Mouse (Mus musculus) intestine, postnatal 0 days (tissue): ENCODE measurements around the gene Duxf3. TPM values are rescaled to one million over a fixed set of nuclear protein-coding genes. Genes with fewer than 3 reads are reported as not detected.
"Not testable (repeated sequence)": the region's sequence is repeated elsewhere in the genome, so short reads cannot be mapped to it uniquely, and the experiment has no call there.

ENCODE experiments used
- ATAC-seq: fragments of 200-750 bp; cut with Nextera tagmentation; 2 replicates; pipeline ENCODE4 v1.8.0; 2017; ENCODE audit warnings: mild to moderate bottlenecking, moderate TSS enrichment, moderate library complexity
- H3K27ac ChIP-seq: fragments of 300-500 bp; sonication (generic); 2 replicates; pipeline ENCODE4 v1.5.1; 2014; ENCODE audit warnings: mild to moderate bottlenecking, low read depth, low read length, moderate library complexity
- H3K27me3 ChIP-seq: fragments of 300-500 bp; sonication (generic); replicated peaks from 2 replicates; pipeline ENCODE4 v1.6.1; 2014; ENCODE audit warnings: low read length, mixed read lengths; ENCODE audit not compliant: control insufficient read depth, insufficient read depth
- H3K36me3 ChIP-seq: fragments of 300-500 bp; sonication (generic); 2 replicates; pipeline ENCODE4 v1.6.1; 2014; ENCODE audit warnings: mild to moderate bottlenecking, moderate library complexity; ENCODE audit not compliant: control insufficient read depth, insufficient read depth
- H3K4me1 ChIP-seq: fragments of 300-500 bp; sonication (generic); replicated peaks from 2 replicates; pipeline ENCODE4 v1.6.1; 2014; ENCODE audit warnings: antibody characterized with exemption, low read length, mixed read lengths; ENCODE audit not compliant: control insufficient read depth, insufficient read depth
- H3K4me2 ChIP-seq: fragments of 300-500 bp; sonication (generic); replicated peaks from 2 replicates; pipeline ENCODE4 v1.6.1; 2014; ENCODE audit warnings: low read depth, mild to moderate bottlenecking, moderate library complexity
- H3K4me3 ChIP-seq: fragments of 300-500 bp; sonication (generic); 2 replicates; pipeline ENCODE4 v1.5.1; 2014; ENCODE audit warnings: low read depth, low read length
- H3K9ac ChIP-seq: fragments of 300-500 bp; sonication (generic); 2 replicates; pipeline ENCODE4 v1.6.1; 2014; ENCODE audit warnings: mild to moderate bottlenecking, low read depth, low read length
- H3K9me3 ChIP-seq: fragments of 300-500 bp; sonication (generic); 2 replicates; pipeline ENCODE4 v1.6.1; 2016; ENCODE audit warnings: mixed run types; ENCODE audit not compliant: control insufficient read depth
- WGBS: fragments of 180-500 bp; shearing (Covaris S2); extraction: QIAGEN DNeasy Blood & Tissue Kit; methylation state at CpG from one replicate; pipeline ENCODE4 v1.1.7; 2014; 5-methylcytosine and 5-hydroxymethylcytosine counted together
- polyA plus RNA-seq: library from polyadenylated mRNA; unstranded; fragments of >200 nt; fragmentation: Nextera tagmentation; extraction: Ambion mirVana; gene quantifications from 2 replicates; pipeline ENCODE4 v1.2.1, GENCODE M21; 2015

Duxf3 gene
- polyA plus RNA-seq, 1 experiment from 2014 or later = not detected

- H3K4me3 ChIP-seq, H3K9ac ChIP-seq, H3K27me3 ChIP-seq, H3K27ac ChIP-seq, ATAC-seq, H3K36me3 ChIP-seq, H3K4me1 ChIP-seq, H3K4me2 ChIP-seq: not testable (repeated sequence)
- peaks cover 11% of the 10 kb centered on the region for H3K9me3 ChIP-seq
- 45% methylated on average over 3 of the region's 3 CpGs for WGBS
Observed at GRCm38 (mm10) chr10:58230021-58230420, 2.5 kb downstream of the Duxf3 start.

- WGBS = 88% methylated on average over 2 of the region's 6 CpGs
- not testable (repeated sequence) for H3K4me2 ChIP-seq, H3K4me3 ChIP-seq, H3K27ac ChIP-seq, ATAC-seq, H3K27me3 ChIP-seq, H3K9ac ChIP-seq, H3K4me1 ChIP-seq, H3K36me3 ChIP-seq
- peaks cover 11% of the 10 kb centered on the region for H3K9me3 ChIP-seq
Observed at GRCm38 (mm10) chr10:58227798-58228197, 4.7 kb downstream of the Duxf3 start.

GRCm38 (mm10) chr10:58226357-58226756 is 6.1 kb downstream of the Duxf3 start:
- not testable (repeated sequence) for H3K27ac ChIP-seq, H3K4me2 ChIP-seq, ATAC-seq, H3K9ac ChIP-seq, H3K4me3 ChIP-seq, H3K27me3 ChIP-seq, H3K9me3 ChIP-seq, H3K36me3 ChIP-seq, H3K4me1 ChIP-seq
- WGBS = 84% methylated on average over 4 of the region's 4 CpGs

GRCm38 (mm10) chr10:58224827-58225785 is 7.4 kb downstream of the Duxf3 start, which contains the start of gene AW822073:
Gene AW822073 (minus strand): TSS chr10:58224930.
- H3K4me3 ChIP-seq, H3K9ac ChIP-seq, H3K36me3 ChIP-seq, ATAC-seq, H3K27ac ChIP-seq, H3K9me3 ChIP-seq, H3K27me3 ChIP-seq, H3K4me2 ChIP-seq, H3K4me1 ChIP-seq: not testable (repeated sequence)
- 83% methylated on average over 16 of the region's 18 CpGs for WGBS

- not testable (repeated sequence) for H3K9me3 ChIP-seq, ATAC-seq
- 82% methylated on average over 27 of the region's 31 CpGs for WGBS
Observed at GRCm38 (mm10) chr10:58223972-58224805, 8.3 kb downstream of the Duxf3 start.

GRCm38 (mm10) chr10:58223161-58223560 is 9.3 kb downstream of the Duxf3 start:
- H3K27me3 ChIP-seq, H3K4me1 ChIP-seq, H3K4me3 ChIP-seq, H3K4me2 ChIP-seq, H3K9me3 ChIP-seq, H3K9ac ChIP-seq, H3K27ac ChIP-seq, H3K36me3 ChIP-seq, ATAC-seq: not testable (repeated sequence)
- 89% methylated on average over 3 of the region's 6 CpGs for WGBS

More at GRCm38 (mm10) chr10:58223972-58224805, 8.3 kb downstream of the Duxf3 start:
- H3K4me3 ChIP-seq, H3K27ac ChIP-seq, H3K4me2 ChIP-seq, H3K4me1 ChIP-seq, H3K9ac ChIP-seq, H3K27me3 ChIP-seq, H3K36me3 ChIP-seq: not testable (repeated sequence)

GRCm38 (mm10) chr10:58221571-58221970 is 10.9 kb downstream of the Duxf3 start:
- H3K4me3 ChIP-seq, H3K36me3 ChIP-seq, ATAC-seq, H3K27ac ChIP-seq, H3K4me1 ChIP-seq, H3K4me2 ChIP-seq, H3K27me3 ChIP-seq, H3K9ac ChIP-seq, H3K9me3 ChIP-seq: not testable (repeated sequence)
- 86% methylated on average over 2 of the region's 2 CpGs for WGBS
